Mouse (Mus musculus) stomach, embryonic 15.5 days (tissue): ENCODE results near the gene Fam219a. TPM values are rescaled to one million over a fixed set of nuclear protein-coding genes. Genes with fewer than 3 reads are reported as not detected.

Experiments used
- ATAC-seq: fragments of 200-750 bp; cut with Nextera tagmentation; 2 replicates; pipeline ENCODE4 v1.8.0; 2017; ENCODE audit warnings: low read depth, moderate number of reproducible peaks, moderate TSS enrichment; ENCODE audit not compliant: insufficient read depth, low FRiP score
- H3K27ac ChIP-seq: fragments of 300-500 bp; sonication (generic); 2 replicates; pipeline ENCODE4 v1.5.1; 2015; ENCODE audit warnings: mild to moderate bottlenecking, inconsistent platforms
- H3K27me3 ChIP-seq: fragments of 300-500 bp; sonication (generic); replicated peaks from 2 replicates; pipeline ENCODE4 v1.6.1; 2015; ENCODE audit warnings: inconsistent platforms
- H3K36me3 ChIP-seq: fragments of 300-500 bp; sonication (generic); 2 replicates; pipeline ENCODE4 v1.6.1; 2015; ENCODE audit warnings: inconsistent platforms
- H3K4me1 ChIP-seq: fragments of 300-500 bp; sonication (generic); 2 replicates; pipeline ENCODE4 v1.6.1; 2015; ENCODE audit warnings: inconsistent platforms
- H3K4me2 ChIP-seq: fragments of 300-500 bp; sonication (generic); 2 replicates; pipeline ENCODE4 v1.6.1; 2015; ENCODE audit warnings: mild to moderate bottlenecking, inconsistent platforms
- H3K4me3 ChIP-seq: fragments of 300-500 bp; sonication (generic); replicated peaks from 2 replicates; pipeline ENCODE4 v1.5.1; 2015; ENCODE audit warnings: inconsistent platforms
- H3K9ac ChIP-seq: fragments of 300-500 bp; sonication (generic); 2 replicates; pipeline ENCODE4 v1.6.1; 2015; ENCODE audit warnings: inconsistent platforms
- H3K9me3 ChIP-seq: fragments of 300-500 bp; sonication (generic); 2 replicates; pipeline ENCODE4 v1.6.1; 2016; ENCODE audit warnings: inconsistent platforms
- WGBS: fragments of 180-500 bp; shearing (Covaris S2); methylation state at CpG from one replicate; pipeline ENCODE4 v1.1.7; 2015; 5-methylcytosine and 5-hydroxymethylcytosine counted together
- polyA plus RNA-seq: library from polyadenylated mRNA; unstranded; fragments of >200 nt; fragmentation: Nextera tagmentation; extraction: Ambion mirVana; gene quantifications from 2 replicates; pipeline ENCODE4 v1.2.1, GENCODE M21; 2015

Gene Fam219a
- 2.9 and 3.5 TPM in 2 replicates for polyA plus RNA-seq

- 0% methylated on average over 39 of the region's 41 CpGs for WGBS
- Histone ChIP-seq H3K4me3 (peak within 1 kb of the TSS; percentile 72), H3K36me3 (no peaks in the 10 kb centered on the region), H3K9me3 (no peaks in the 10 kb centered on the region), H3K9ac (peak within 1 kb of the TSS; percentile 51), H3K4me2 (peak within 1 kb of the TSS; percentile 98), H3K4me1 (peaks cover 5% of the 10 kb centered on the region), H3K27me3 (peaks cover 6% of the 10 kb centered on the region; the same call in 1 of the 2 replicates), H3K27ac (peak within 1 kb of the TSS; percentile 49; the same call in 1 of the 2 replicates)
- peak; percentile 97 for ATAC-seq
These were observed at the start of gene Fam219a, which contains the start of gene Dnaic1 for GRCm38 (mm10) chr4:41569411-41569885. Gene Fam219a, minus strand, starts transcription at chr4:41569538. Gene Dnaic1, plus strand, starts transcription at chr4:41569775.

DNA sequence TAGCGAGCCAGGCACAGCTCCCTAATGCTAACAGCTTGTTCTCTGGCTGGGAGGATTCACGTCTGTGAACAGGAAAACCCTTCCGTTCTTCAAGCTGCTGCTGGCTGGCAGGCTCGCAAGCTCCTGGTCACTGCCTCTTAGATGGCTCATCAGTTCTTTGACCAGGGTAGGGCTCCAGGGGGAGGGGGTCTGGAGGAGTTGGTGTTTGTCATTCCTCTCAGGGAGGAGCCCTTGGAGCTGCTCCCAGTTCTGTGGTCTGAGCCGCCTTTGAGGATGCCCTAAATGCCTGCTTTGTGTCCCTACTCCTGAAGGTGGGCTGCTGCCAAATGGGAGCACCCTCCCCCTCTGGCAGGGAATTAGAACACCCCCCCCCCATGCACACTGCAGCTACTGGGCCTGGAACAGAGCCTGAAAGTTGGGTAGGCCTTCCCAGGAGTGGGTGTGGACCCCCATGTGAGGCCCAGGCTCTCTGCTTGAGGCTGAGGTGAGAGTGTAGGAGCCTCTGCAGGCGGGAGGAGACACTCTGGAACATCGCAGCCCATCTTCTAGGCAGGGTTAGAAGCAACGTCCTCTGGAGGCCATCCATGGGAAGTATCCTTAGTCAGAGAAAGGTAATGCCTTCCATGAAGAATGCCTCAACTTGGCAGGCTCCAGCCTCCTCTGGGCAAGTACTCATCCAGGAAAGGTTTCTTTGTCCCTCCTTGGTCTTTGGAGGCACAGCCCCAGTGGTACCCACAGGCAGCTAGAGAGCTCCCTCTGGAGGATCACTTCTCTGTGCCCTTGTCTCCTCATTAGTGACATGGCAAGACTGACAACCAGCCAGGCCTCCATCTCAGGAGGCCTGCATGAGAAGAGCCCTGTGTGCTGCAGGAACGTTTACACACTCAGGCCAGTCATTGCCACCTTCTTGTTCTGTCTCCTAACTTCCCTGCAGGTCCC is 46.6 kb upstream of the Fam219a start:
- no peak overlapping the region for H3K4me2 ChIP-seq
- ATAC-seq = peak; percentile 47; the same call in 1 of the 2 replicates
- no peaks in the 10 kb centered on the region for H3K9me3 ChIP-seq
- H3K4me3 ChIP-seq = no peak overlapping the region
- WGBS = 55% methylated on average over 9 of the region's 9 CpGs
- H3K9ac ChIP-seq = no peak overlapping the region
- no peaks in the 10 kb centered on the region for H3K4me1 ChIP-seq
- H3K27me3 ChIP-seq = no peaks in the 10 kb centered on the region
- no peaks in the 10 kb centered on the region for H3K36me3 ChIP-seq
- H3K27ac ChIP-seq = no peak overlapping the region

DNA sequence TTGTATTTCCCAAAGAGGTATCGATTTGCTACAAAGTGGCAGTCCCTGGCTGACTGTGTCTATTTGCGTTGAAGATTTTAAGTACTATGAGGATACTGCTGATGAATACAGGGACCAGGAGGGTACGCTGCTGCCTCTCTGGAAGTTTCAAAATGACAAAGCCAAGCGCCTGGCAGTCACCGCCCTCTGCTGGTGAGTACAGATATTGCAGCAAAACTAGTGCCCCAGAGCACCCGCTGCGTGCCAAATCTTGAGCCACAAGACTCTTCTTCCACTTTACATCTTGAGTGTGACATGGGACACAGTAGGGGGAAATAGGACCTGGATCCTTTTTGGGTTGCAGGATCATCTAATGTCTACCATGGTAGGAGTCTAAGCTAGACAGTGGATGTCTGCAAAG is 44.8 kb upstream of the Fam219a start:
- no peak overlapping the region for H3K4me2 ChIP-seq
- no peak for ATAC-seq

GRCm38 (mm10) chr4:41612166-41612565 is 42.8 kb upstream of the Fam219a start:
- Histone ChIP-seq H3K9ac (no peak overlapping the region), H3K27ac (no peak overlapping the region), H3K9me3 (no peaks in the 10 kb centered on the region), H3K27me3 (no peaks in the 10 kb centered on the region), H3K4me3 (no peak overlapping the region), H3K36me3 (no peaks in the 10 kb centered on the region), H3K4me1 (no peaks in the 10 kb centered on the region), H3K4me2 (no peak overlapping the region)
- no peak for ATAC-seq
- WGBS = 53% methylated on average over 8 of the region's 8 CpGs

More for the DNA sequence above, 44.8 kb upstream of the Fam219a start:
- no peaks in the 10 kb centered on the region for H3K4me1 ChIP-seq
- no peak overlapping the region for H3K9ac ChIP-seq
- H3K4me3 ChIP-seq = no peak overlapping the region
- H3K27ac ChIP-seq = no peak overlapping the region
- WGBS = 10% methylated on average over 7 of the region's 7 CpGs
- H3K27me3 ChIP-seq = no peaks in the 10 kb centered on the region
- H3K9me3 ChIP-seq = no peaks in the 10 kb centered on the region
- no peaks in the 10 kb centered on the region for H3K36me3 ChIP-seq

DNA sequence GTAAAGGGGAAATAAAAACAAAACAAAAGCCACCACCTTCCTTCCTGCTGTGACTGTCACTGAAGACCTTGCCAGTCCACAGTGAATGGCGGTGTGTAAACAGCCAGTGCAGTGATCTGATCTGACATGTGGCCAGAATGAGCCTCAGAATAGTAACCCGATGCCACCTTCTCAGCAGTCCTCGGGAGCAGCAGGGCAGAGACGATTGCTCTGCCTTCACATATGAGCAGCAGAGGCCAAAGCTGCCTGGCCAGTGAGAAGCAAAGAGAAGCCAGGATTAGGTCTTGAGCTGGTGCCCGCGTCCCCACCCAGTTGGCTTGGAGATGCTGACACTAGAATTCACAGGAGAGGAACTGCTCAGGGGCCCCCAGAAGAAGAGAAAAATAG is 41.2 kb upstream of the Fam219a start:
- H3K27ac ChIP-seq = no peak overlapping the region
- no peaks in the 10 kb centered on the region for H3K36me3 ChIP-seq
- H3K4me3 ChIP-seq = no peak overlapping the region
- H3K9me3 ChIP-seq = no peaks in the 10 kb centered on the region
- H3K27me3 ChIP-seq = no peaks in the 10 kb centered on the region
- WGBS = 45% methylated on average over 6 of the region's 6 CpGs
- H3K4me1 ChIP-seq = no peaks in the 10 kb centered on the region
- no peak for ATAC-seq
- no peak overlapping the region for H3K4me2 ChIP-seq
- H3K9ac ChIP-seq = no peak overlapping the region

DNA sequence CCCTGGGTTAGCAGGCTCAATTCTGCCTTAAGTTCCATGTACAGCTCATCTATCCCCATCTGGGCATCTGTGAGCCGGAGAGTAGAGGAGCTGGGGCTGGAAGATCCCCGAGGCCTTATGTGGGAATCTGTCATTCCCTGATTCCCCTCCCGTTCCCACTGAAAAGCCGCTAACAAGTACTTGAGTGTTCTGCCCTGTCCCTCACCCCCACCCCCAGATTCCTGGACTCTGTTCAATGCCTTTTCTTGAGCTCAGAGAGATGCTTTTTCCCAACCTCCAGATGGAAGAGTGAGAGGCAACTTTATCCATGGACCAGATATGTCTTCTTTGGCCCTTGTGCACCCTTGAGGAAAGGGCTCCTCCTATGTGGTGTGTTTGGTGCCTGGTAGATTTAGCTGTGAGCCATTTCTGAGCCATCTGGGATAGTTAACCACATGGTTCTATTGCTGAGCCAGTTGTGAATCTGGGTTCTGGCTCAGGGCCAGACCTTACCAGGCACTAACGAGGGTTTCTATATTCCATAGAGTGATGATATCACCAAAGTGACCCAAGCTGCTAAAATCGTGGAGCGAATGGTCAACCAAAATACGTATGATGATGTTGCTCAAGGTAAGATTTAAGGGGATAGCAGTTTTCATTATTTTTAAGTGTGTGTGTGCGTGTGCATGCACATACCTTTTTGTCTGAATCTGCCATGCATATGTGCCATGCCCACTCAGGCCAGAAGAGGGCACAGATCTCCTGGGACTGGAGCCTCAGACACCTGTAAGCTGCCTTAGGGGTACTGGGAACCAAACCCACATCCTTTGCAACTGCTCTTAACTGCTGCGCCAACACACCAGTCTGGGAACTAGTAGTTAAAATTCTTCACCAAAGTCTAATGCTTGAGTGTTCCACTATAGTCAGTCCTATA is 40.6 kb upstream of the Fam219a start:
- H3K9ac ChIP-seq = no peak overlapping the region
- H3K27me3 ChIP-seq = no peaks in the 10 kb centered on the region
- no peaks in the 10 kb centered on the region for H3K4me1 ChIP-seq
- no peak for ATAC-seq
- no peak overlapping the region for H3K4me3 ChIP-seq
- no peak overlapping the region for H3K27ac ChIP-seq
- H3K4me2 ChIP-seq = no peak overlapping the region
- 79% methylated on average over 10 of the region's 10 CpGs for WGBS
- H3K36me3 ChIP-seq = no peaks in the 10 kb centered on the region
- no peaks in the 10 kb centered on the region for H3K9me3 ChIP-seq

- no peaks in the 10 kb centered on the region for H3K36me3 ChIP-seq
- WGBS = 38% methylated on average over 4 of the region's 4 CpGs
- H3K9me3 ChIP-seq = no peaks in the 10 kb centered on the region
- no peak for ATAC-seq
- no peak overlapping the region for H3K4me3 ChIP-seq
- H3K9ac ChIP-seq = no peak overlapping the region
- no peaks in the 10 kb centered on the region for H3K4me1 ChIP-seq
- 0 out of 2 replicates have a peak, but pooled peaks cover 5% of the 10 kb centered on the region for H3K27me3 ChIP-seq
- H3K27ac ChIP-seq = no peak overlapping the region
- no peak overlapping the region for H3K4me2 ChIP-seq
These were observed 37.4 kb upstream of the Fam219a start for GRCm38 (mm10) chr4:41606784-41607183.

DNA sequence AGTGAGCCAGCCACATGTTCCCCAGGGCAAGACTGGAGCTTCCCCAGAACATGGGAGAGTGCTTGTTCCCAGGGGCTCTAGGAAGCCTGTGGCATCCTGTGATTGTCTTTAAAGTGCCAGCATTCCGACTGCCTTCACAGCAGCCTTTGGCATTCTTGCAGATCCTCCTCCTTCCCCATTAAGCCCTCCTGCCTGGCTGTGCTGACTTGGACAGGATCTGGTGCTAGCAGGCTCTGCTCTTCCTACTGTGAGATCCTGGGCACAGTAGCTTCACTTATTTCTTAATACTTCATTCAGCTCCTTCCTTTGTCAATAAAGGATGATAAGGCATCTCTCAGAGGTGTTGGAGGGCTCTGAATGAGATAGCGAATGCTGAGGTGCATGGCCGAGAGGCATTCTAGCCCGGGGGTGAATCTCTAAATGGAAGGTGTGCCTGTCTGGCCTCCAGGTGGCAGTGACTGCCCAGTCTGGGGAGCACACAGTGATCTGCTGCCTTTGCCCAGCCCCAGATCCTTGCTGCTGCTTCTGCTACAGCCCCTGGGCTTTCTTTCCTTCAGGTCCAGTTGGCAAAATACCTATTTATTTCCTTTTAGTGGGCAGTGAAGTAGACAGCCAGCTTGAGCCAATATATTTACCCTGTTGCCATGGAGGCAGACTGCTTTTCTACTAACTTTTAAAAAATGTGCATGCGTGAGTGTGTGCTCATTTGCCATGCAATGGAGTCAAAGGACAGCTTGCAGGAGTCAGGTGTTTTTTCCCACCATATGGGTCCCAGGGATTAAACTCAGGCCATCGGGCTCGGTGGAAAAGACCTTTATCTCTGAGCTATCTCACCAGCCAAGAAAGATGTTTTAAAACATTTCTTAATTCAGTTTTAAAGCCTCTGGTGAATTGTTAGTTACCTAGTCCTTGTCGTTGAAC is 35.4 kb upstream of the Fam219a start:
- WGBS = 47% methylated on average over 8 of the region's 8 CpGs
- no peaks in the 10 kb centered on the region for H3K36me3 ChIP-seq
- 0 out of 2 replicates have a peak, but pooled peaks cover 5% of the 10 kb centered on the region for H3K27me3 ChIP-seq
- no peak overlapping the region for H3K4me3 ChIP-seq
- no peak overlapping the region for H3K9ac ChIP-seq
- H3K9me3 ChIP-seq = no peaks in the 10 kb centered on the region
- no peaks in the 10 kb centered on the region for H3K4me1 ChIP-seq
- ATAC-seq = no peak
- no peak overlapping the region for H3K27ac ChIP-seq
- H3K4me2 ChIP-seq = no peak overlapping the region

DNA sequence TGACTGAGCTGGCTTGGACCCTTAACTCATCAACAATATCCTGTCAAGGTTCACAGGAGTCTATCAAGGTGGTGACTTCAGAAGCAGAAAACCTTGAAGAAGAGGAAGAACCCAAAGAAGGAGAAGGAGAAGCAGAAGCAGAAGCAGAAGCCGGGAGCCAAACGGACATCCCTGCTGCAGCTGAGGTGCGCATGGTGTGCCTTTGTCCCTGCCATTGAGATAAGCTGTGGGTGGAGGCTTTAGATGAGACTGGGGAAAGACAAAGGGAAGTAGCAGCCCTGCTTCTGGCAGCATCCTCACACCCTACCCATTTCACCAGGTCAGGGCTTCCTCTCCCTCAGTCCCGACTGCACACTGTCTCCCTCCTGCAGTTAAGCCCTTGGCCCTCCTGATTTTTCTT is 33.5 kb upstream of the Fam219a start:
- Histone ChIP-seq H3K4me2 (no peak overlapping the region), H3K4me3 (no peak overlapping the region), H3K27ac (no peak overlapping the region), H3K27me3 (0 out of 2 replicates have a peak, but pooled peaks cover 5% of the 10 kb centered on the region), H3K9ac (no peak overlapping the region), H3K4me1 (no peaks in the 10 kb centered on the region), H3K9me3 (no peaks in the 10 kb centered on the region), H3K36me3 (no peaks in the 10 kb centered on the region)
- WGBS = 57% methylated on average over 4 of the region's 4 CpGs
- ATAC-seq = no peak

DNA sequence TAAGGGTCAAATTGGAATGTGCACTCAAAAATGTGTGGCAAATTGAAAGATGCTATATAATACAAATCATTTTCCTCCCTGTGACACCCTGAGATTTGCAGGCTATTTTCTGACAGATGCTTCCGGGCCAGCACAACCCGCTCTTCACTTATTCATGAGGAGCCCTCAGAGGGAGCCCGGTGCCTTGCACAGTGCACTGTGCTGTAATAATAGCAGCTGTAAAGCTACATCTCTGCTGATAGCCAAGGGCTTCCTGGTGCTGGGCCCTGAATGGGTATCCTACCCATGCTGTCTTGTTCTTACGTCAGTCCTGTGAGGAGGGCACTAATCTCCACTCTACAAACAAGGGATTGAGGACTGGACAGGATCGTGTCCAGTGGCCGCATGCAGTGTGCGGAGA is 14.0 kb upstream of the Fam219a start:
- no peak overlapping the region for H3K27ac ChIP-seq
- ATAC-seq = no peak

DNA sequence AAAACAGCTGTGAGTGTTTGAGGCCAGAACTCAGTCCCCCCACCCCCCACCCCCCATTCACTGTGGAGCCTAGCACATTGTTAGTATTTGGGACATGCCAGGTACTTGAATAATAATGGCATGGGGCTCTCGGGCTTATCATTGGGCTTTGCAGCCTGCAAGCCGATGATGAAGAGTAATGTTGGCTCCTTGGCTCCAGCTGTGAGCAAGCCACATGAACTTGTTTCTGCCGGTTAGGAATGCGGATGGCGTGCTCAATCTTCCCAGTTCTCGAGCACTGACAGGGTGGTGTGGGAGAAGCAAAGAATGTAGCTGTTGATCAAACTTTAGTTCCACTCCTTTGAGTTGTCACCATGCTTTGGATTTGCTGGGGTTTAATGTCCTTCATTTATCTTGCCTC is 6.6 kb upstream of the Fam219a start:
- H3K27me3 ChIP-seq = no peaks in the 10 kb centered on the region
- no peaks in the 10 kb centered on the region for H3K36me3 ChIP-seq
- H3K9me3 ChIP-seq = no peaks in the 10 kb centered on the region
- no peak overlapping the region for H3K4me2 ChIP-seq
- no peak overlapping the region for H3K4me3 ChIP-seq
- WGBS = 26% methylated on average over 6 of the region's 6 CpGs
- no peak for ATAC-seq
- no peak overlapping the region for H3K9ac ChIP-seq
- no peak overlapping the region for H3K27ac ChIP-seq
- 0 out of 2 replicates have a peak, but pooled peaks cover 3% of the 10 kb centered on the region for H3K4me1 ChIP-seq

More for the DNA sequence above, 14.0 kb upstream of the Fam219a start:
- Histone ChIP-seq H3K4me1 (no peaks in the 10 kb centered on the region), H3K27me3 (no peaks in the 10 kb centered on the region), H3K36me3 (no peaks in the 10 kb centered on the region), H3K4me2 (no peak overlapping the region), H3K9ac (no peak overlapping the region), H3K9me3 (no peaks in the 10 kb centered on the region), H3K4me3 (no peak overlapping the region)
- WGBS = 80% methylated on average over 7 of the region's 7 CpGs
